Mouse (Mus musculus) neural tube, embryonic 15.5 days (tissue): ENCODE results near the gene Defb45. TPM values are rescaled to one million over a fixed set of nuclear protein-coding genes. Genes with fewer than 3 reads are reported as not detected.

Source experiments
- ATAC-seq: fragments of 200-750 bp; cut with Nextera tagmentation; 2 replicates; pipeline ENCODE4 v1.8.0; 2017; ENCODE audit warnings: mild to moderate bottlenecking, moderate TSS enrichment, moderate library complexity; ENCODE audit not compliant: low FRiP score
- H3K27ac ChIP-seq: fragments of 300-500 bp; sonication (generic); replicated peaks from 2 replicates; pipeline ENCODE4 v1.5.1; 2015; ENCODE audit warnings: mild to moderate bottlenecking, inconsistent platforms
- H3K27me3 ChIP-seq: fragments of 300-500 bp; sonication (generic); replicated peaks from 2 replicates; pipeline ENCODE4 v1.6.1; 2015; ENCODE audit warnings: inconsistent platforms
- H3K36me3 ChIP-seq: fragments of 300-500 bp; sonication (generic); 2 replicates; pipeline ENCODE4 v1.6.1; 2015; ENCODE audit warnings: inconsistent platforms
- H3K4me1 ChIP-seq: fragments of 300-500 bp; sonication (generic); 2 replicates; pipeline ENCODE4 v1.6.1; 2015; ENCODE audit warnings: inconsistent platforms
- H3K4me2 ChIP-seq: fragments of 300-500 bp; sonication (generic); 2 replicates; pipeline ENCODE4 v1.6.1; 2015; ENCODE audit warnings: inconsistent platforms, mild to moderate bottlenecking, moderate library complexity
- H3K4me3 ChIP-seq: fragments of 300-500 bp; sonication (generic); replicated peaks from 2 replicates; pipeline ENCODE4 v1.5.1; 2015; ENCODE audit warnings: mild to moderate bottlenecking, inconsistent platforms
- H3K9ac ChIP-seq: fragments of 300-500 bp; sonication (generic); replicated peaks from 2 replicates; pipeline ENCODE4 v1.6.1; 2015; ENCODE audit warnings: mild to moderate bottlenecking, inconsistent platforms
- H3K9me3 ChIP-seq: fragments of 300-500 bp; sonication (generic); replicated peaks from 2 replicates; pipeline ENCODE4 v1.6.1; 2016; ENCODE audit warnings: inconsistent platforms
- WGBS: fragments of 180-500 bp; shearing (Covaris S2); methylation state at CpG from one replicate; pipeline ENCODE4 v1.1.7; 2015; ENCODE audit warnings: mixed read lengths; 5-methylcytosine and 5-hydroxymethylcytosine counted together
- polyA plus RNA-seq: library from polyadenylated mRNA; unstranded; fragments of >200 nt; fragmentation: Nextera tagmentation; extraction: Ambion mirVana; gene quantifications from 2 replicates; pipeline ENCODE4 v1.2.1, GENCODE M21; 2015

Defb45 gene
- polyA plus RNA-seq = not detected in 2 replicates

DNA sequence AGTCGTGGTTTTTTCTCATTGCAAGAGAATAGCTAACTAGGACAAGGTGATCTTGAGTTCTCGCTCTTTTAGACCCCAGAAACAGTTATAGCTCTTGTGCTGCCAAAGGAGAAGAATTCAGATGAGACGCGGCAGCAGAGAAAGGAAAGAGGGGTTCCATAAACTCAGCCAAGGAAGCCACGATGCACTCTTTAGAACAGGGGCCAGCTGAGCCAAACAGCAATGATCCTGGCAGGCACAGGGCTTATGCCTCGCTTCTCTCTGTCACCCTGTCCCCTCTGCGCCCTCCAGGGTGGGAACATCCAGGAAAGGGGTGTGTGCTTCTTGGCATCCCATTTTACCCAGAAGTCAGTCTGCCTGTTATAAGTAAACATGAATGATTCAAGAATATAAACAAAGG, at the start of gene Defb45:
Gene Defb45 (minus strand): TSS at position 101 of the 400 bp plus-strand sequence.
- Histone ChIP-seq H3K36me3 (no peaks in the 10 kb centered on the region), H3K27ac (no peak within 1 kb of the TSS), H3K4me1 (no peaks in the 10 kb centered on the region), H3K9ac (no peak within 1 kb of the TSS), H3K4me3 (no peak within 1 kb of the TSS), H3K9me3 (no peaks in the 10 kb centered on the region), H3K4me2 (no peak within 1 kb of the TSS), H3K27me3 (no peaks in the 10 kb centered on the region)
- WGBS = 68% methylated on average over 7 of the region's 7 CpGs
- no peak for ATAC-seq

DNA sequence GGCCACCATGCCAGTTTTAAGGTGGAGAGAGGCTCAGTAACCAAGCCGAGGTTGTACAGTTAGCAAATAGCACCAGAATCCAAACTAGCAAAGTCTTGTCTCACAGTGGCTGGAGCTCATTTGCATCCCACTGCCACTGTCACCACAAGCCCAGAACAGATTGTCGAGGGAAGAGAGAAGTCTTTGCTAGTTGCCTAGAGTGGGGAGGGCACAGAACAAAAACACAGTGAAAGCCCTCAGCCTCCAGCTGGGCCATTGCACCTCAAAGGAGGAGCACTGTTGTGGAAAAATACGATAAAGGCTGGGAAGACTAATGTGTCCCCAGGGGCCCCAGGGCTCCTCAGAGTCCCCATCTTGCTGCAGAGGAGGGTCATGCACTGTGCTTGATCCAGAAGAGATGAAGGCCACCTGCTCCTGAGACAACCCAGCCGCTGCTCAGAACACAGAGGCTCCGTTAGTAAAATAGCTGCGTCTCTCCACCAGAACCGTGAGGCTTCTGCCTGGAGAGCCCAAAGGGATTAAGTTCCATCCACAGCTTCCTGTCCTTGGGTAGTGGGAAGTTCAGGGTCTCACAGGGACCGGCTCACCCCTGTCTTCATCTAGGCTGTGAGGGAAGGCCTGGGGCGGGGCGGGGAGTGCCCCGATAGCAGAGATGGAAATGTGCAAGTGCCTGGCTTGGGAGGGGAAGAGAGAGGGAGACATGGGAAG, 40.4 kb upstream of the Defb45 start:
- no peak overlapping the region for H3K4me3 ChIP-seq
- no peak overlapping the region for H3K27ac ChIP-seq
- H3K36me3 ChIP-seq = no peaks in the 10 kb centered on the region
- H3K4me1 ChIP-seq = peaks cover 7% of the 10 kb centered on the region
- no peak overlapping the region for H3K9ac ChIP-seq
- no peaks in the 10 kb centered on the region for H3K27me3 ChIP-seq
- no peaks in the 10 kb centered on the region for H3K9me3 ChIP-seq
- no peak for ATAC-seq
- WGBS = 15% methylated on average over 11 of the region's 11 CpGs
- no peak overlapping the region for H3K4me2 ChIP-seq

DNA sequence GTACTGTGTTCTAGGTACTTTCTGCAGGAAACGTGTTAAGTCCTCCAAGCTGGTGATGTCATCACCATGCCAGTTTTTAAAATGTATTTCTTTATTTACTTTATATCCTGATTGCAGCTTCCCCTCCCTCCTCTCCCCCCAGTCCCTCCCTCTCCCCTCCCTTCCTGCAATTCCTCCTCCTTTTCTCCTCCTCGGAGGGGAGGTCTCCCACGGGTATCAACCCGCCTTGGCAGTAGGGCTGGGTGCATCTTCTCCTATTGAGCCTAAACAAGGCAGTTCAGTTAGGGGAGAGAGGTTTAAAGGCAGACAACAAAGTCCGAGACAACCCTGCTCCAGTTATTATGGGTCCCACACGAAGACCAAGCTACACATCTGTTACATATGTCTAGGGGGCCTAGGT, 39.7 kb upstream of the Defb45 start:
- Histone ChIP-seq H3K4me1 (peaks cover 7% of the 10 kb centered on the region), H3K27me3 (no peaks in the 10 kb centered on the region), H3K4me3 (no peak overlapping the region), H3K4me2 (no peak overlapping the region), H3K9ac (no peak overlapping the region), H3K9me3 (no peaks in the 10 kb centered on the region), H3K36me3 (no peaks in the 10 kb centered on the region), H3K27ac (no peak overlapping the region)
- ATAC-seq = no peak
- WGBS = 55% methylated on average over 6 of the region's 6 CpGs

DNA sequence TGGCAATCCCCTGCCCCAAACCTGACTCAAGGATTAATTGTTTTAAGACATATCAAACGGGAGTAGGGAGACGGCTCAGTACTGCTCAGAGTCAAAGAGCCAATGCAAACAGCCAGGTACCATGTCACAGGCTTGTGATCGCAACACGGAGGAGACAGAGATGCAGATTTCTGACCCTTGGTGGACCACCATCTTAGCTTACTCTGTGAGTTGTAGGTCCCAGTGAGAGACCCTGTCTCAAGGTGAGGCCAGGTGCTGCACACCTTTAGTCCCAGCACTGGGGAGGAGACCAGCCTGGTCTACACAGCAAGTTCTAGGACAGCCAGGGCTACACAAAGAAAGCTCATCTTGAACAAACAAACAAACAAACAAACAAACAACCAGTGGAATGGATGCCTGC, 38.2 kb upstream of the Defb45 start:
- Histone ChIP-seq H3K4me2 (no peak overlapping the region), H3K9ac (no peak overlapping the region), H3K27me3 (no peaks in the 10 kb centered on the region), H3K27ac (no peak overlapping the region), H3K4me1 (peaks cover 10% of the 10 kb centered on the region), H3K4me3 (no peak overlapping the region), H3K36me3 (no peaks in the 10 kb centered on the region), H3K9me3 (no peaks in the 10 kb centered on the region)
- no peak for ATAC-seq
- WGBS = 87% methylated on average over 4 of the region's 4 CpGs

DNA sequence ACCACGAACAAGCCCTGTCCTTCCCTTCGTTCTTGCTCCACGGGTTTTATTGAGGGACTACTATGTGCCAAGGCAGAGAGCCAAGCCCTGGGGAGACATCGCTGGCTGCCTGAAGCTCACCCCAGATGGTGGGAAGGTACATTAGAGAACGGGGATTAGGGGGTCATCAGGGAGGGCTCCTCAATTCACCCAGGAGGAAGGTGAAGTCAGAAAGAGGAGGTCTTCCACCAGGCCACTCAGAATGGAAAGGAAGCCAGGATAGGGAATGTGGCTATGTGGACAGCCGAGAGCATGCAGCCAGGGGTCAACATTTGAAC, 37.8 kb upstream of the Defb45 start:
- WGBS = 76% methylated on average over 6 of the region's 6 CpGs
- no peak overlapping the region for H3K4me2 ChIP-seq

DNA sequence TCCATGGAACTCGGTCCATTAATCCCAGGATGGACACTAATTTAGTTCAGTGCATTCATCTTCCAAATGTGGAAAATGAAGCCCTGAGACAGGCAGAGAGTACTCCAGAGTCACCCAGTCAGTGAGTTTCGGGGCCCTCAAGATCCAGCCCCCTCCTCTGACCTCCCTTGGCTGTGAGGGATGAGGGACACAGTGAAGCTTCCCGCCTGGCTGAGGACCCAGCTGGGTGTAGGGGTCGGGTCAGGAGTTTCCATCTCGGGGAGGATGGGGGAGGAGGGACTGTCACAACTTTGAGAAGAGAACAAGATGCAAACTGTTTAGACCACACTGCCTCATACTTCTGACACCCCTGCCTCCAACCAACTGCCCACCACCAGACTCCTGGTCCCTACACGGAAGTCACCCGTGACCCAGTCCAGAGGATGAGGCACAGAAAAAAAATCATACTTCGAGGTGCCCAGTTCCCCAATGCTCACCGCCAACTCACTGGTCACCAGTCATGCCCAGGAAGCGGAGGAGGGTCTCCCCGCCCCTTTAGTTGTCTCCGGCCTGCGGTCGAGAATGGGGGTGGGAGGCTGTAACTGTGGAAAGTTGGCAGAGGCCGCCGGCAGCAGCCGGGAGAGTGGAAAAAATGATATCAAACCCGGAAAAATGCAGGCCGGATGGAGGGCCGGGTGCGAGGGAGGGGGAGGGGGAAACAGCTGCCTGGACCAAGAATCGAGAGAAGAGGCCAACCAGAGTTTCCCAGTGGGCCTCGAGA, 37.2 kb upstream of the Defb45 start:
- WGBS = 75% methylated on average over 23 of the region's 23 CpGs
- Histone ChIP-seq H3K4me3 (no peak overlapping the region), H3K4me1 (peaks cover 10% of the 10 kb centered on the region), H3K27me3 (no peaks in the 10 kb centered on the region), H3K27ac (no peak overlapping the region), H3K4me2 (no peak overlapping the region), H3K36me3 (no peaks in the 10 kb centered on the region), H3K9ac (no peak overlapping the region), H3K9me3 (no peaks in the 10 kb centered on the region)
- ATAC-seq = no peak

More for the DNA sequence above, 37.8 kb upstream of the Defb45 start:
- no peak for ATAC-seq
- no peak overlapping the region for H3K27ac ChIP-seq
- H3K4me3 ChIP-seq = no peak overlapping the region
- no peaks in the 10 kb centered on the region for H3K27me3 ChIP-seq
- H3K9ac ChIP-seq = no peak overlapping the region
- H3K9me3 ChIP-seq = no peaks in the 10 kb centered on the region
- H3K4me1 ChIP-seq = peaks cover 10% of the 10 kb centered on the region
- H3K36me3 ChIP-seq = no peaks in the 10 kb centered on the region

DNA sequence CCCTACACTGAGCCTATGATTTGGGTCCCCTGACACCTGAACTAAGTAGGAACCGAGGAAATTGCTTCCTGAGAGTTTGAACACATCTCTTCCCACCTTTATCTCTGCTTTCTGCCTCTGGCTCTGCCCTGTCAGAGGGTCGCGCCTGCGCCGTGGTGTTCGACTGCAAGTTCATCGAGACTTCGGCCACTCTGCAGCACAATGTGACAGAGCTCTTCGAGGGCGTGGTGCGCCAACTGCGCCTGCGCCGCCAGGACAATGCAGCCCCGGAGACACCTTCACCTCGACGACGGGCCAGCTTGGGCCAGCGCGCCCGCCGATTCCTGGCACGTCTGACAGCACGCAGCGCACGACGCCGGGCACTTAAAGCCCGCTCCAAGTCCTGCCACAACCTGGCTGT, 35.1 kb upstream of the Defb45 start:
- H3K9me3 ChIP-seq = no peaks in the 10 kb centered on the region
- H3K4me3 ChIP-seq = no peak overlapping the region
- H3K27ac ChIP-seq = no peak overlapping the region
- WGBS = 78% methylated on average over 29 of the region's 29 CpGs
- H3K4me2 ChIP-seq = no peak overlapping the region
- no peak overlapping the region for H3K9ac ChIP-seq
- peaks cover 7% of the 10 kb centered on the region for H3K27me3 ChIP-seq
- no peaks in the 10 kb centered on the region for H3K36me3 ChIP-seq
- H3K4me1 ChIP-seq = peaks cover 4% of the 10 kb centered on the region
- no peak for ATAC-seq

DNA sequence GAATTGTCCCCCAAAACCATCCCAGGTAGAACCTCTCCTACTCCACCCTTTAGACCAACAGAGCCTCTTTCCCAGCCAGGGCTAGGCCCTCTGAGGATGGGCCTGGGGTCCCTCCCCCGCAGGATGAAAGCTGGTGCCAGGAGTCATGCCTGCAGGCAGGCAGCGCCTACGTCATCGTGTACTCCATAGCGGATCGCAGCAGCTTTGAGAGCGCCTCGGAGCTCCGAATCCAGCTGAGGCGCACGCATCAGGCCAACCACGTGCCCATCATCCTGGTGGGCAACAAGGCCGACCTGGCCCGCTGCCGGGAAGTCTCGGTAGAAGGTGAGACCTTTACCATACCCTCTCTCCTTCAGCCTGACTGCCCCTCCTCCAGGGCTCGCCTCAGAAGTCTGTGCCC, 34.1 kb upstream of the Defb45 start:
- WGBS = 48% methylated on average over 17 of the region's 17 CpGs
- no peak for ATAC-seq

DNA sequence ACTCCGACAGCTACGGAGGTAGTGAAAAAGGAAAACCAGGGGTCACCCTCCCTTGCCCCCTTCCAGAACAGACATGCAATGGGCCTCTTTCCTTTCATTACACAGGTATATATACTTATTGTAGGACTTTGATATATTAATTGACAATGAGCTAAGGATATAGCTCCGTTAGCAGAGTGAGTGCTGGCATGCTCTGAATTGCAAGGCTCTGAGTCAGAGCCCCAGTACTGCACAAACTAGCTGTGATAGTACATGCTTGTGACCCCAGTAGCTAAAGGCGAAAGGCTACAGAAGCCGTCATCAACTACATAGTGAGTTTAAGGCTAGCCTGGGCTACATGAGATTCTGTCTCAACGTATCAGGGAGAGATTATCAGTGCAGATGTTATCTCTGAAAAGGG, 30.7 kb upstream of the Defb45 start:
- Histone ChIP-seq H3K36me3 (no peaks in the 10 kb centered on the region), H3K4me3 (no peak overlapping the region), H3K9me3 (no peaks in the 10 kb centered on the region), H3K27me3 (peaks cover 45% of the 10 kb centered on the region), H3K9ac (no peak overlapping the region), H3K4me1 (peaks cover 14% of the 10 kb centered on the region), H3K27ac (no peak overlapping the region), H3K4me2 (no peak overlapping the region)
- ATAC-seq = no peak
- WGBS = 93% methylated on average over 6 of the region's 6 CpGs

More for the DNA sequence above, 34.1 kb upstream of the Defb45 start:
- peaks cover 17% of the 10 kb centered on the region for H3K27me3 ChIP-seq
- no peak overlapping the region for H3K4me3 ChIP-seq
- H3K4me2 ChIP-seq = peak overlapping the region; percentile 41
- H3K4me1 ChIP-seq = peaks cover 3% of the 10 kb centered on the region; the same call in 1 of the 2 replicates
- H3K27ac ChIP-seq = no peak overlapping the region
- H3K36me3 ChIP-seq = no peaks in the 10 kb centered on the region
- no peaks in the 10 kb centered on the region for H3K9me3 ChIP-seq
- H3K9ac ChIP-seq = no peak overlapping the region

DNA sequence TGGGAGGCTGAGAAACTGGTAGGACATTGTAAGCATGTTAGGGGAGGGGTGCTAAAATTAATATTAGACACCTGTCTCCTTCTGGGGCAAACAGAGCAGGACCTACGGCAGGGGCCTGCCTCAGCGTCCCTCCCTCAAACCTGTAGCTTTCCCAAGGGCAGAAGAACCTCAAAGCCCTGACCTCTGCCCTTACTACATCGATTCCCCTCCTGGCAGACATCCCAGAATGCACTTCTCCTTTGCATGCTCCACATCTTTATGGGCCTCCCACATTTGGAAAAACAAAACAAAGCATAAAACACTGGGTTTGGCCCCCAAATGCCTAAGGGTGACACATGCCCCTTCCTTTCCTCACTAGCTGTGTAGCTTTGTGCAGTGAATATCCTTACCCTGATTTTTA, 30.0 kb upstream of the Defb45 start:
- no peak for ATAC-seq
- 74% methylated on average over 3 of the region's 3 CpGs for WGBS
- peaks cover 14% of the 10 kb centered on the region for H3K4me1 ChIP-seq
- H3K27ac ChIP-seq = no peak overlapping the region
- H3K4me2 ChIP-seq = no peak overlapping the region
- H3K27me3 ChIP-seq = peaks cover 45% of the 10 kb centered on the region
- H3K9me3 ChIP-seq = no peaks in the 10 kb centered on the region
- no peak overlapping the region for H3K4me3 ChIP-seq
- no peaks in the 10 kb centered on the region for H3K36me3 ChIP-seq
- H3K9ac ChIP-seq = no peak overlapping the region

DNA sequence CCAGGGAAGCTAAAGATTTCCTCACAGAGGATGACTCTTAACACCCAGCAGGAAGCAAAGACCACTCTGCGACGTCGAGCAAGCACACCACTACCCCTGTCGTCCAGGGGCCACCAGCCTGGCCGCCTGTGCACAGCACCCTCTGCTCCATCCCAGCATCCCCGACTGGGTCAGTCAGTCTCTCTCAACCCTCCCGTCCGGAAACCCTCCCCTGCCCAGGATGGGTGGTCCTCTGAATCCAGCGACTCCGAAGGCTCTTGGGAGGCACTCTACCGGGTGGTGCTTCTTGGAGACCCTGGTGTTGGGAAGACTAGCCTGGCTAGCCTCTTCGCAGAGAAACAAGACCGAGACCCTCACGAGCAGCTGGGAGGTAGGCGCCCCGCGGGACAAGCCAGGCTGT, 28.9 kb upstream of the Defb45 start:
- 48% methylated on average over 17 of the region's 17 CpGs for WGBS
- peaks cover 11% of the 10 kb centered on the region for H3K4me1 ChIP-seq
- no peak overlapping the region for H3K4me2 ChIP-seq
- no peak overlapping the region for H3K4me3 ChIP-seq
- H3K9ac ChIP-seq = no peak overlapping the region
- H3K9me3 ChIP-seq = no peaks in the 10 kb centered on the region
- ATAC-seq = no peak
- no peaks in the 10 kb centered on the region for H3K36me3 ChIP-seq
- H3K27ac ChIP-seq = no peak overlapping the region
- H3K27me3 ChIP-seq = peaks cover 45% of the 10 kb centered on the region
